Mouse (Mus musculus): ENCODE measurements around the gene 1700022I11Rik. TPM values are rescaled to one million over a fixed set of nuclear protein-coding genes. Genes with fewer than 3 reads are reported as not detected.

The 1700022I11Rik gene
- polyA plus RNA-seq, 1 experiment from 2014 or later, result 1.3 TPM

GRCm38 (mm10) chr4:43024673-43025072 lies 55.3 kb downstream of the 1700022I11Rik start:
- H3K4me3 ChIP-seq (ENCODE audit: low read length), result peak overlapping the region; percentile 68
- peaks cover 12% of the 10 kb centered on the region for H3K4me1 ChIP-seq (ENCODE audit: control insufficient read depth, insufficient read depth, low read depth, low read length)
- ATAC-seq, result no peak
- 68% methylated on average over 13 of the region's 14 CpGs for WGBS
- peak overlapping the region; percentile 71 for H3K9ac ChIP-seq (ENCODE audit: low read depth, low read length)
- H3K9me3 ChIP-seq (ENCODE audit: control insufficient read depth, low read length), result no peaks in the 10 kb centered on the region
- no peak overlapping the region for H3K27ac ChIP-seq (ENCODE audit: low read depth, low read length)
- peak overlapping the region; percentile 86 for H3K4me2 ChIP-seq (ENCODE audit: low read length)
- H3K27me3 ChIP-seq (replicated peaks; ENCODE audit: control insufficient read depth, insufficient read depth, low read length), result no peaks in the 10 kb centered on the region
- peaks cover 38% of the 10 kb centered on the region for H3K36me3 ChIP-seq (ENCODE audit: control insufficient read depth, insufficient read depth, low read length)

- no peaks in the 10 kb centered on the region for H3K27me3 ChIP-seq (replicated peaks; ENCODE audit: control insufficient read depth, insufficient read depth, low read length)
- H3K27ac ChIP-seq (ENCODE audit: low read depth, low read length), result peak within 1 kb of the TSS; percentile 95
- peaks cover 17% of the 10 kb centered on the region for H3K4me1 ChIP-seq (ENCODE audit: control insufficient read depth, insufficient read depth, low read depth, low read length)
- no peaks in the 10 kb centered on the region for H3K9me3 ChIP-seq (ENCODE audit: control insufficient read depth, low read length)
- ATAC-seq, result peak; percentile 95
- peak within 1 kb of the TSS; percentile 68 for H3K4me3 ChIP-seq (ENCODE audit: low read length)
- H3K4me2 ChIP-seq (ENCODE audit: low read length), result peak within 1 kb of the TSS; percentile 86
- peaks cover 38% of the 10 kb centered on the region for H3K36me3 ChIP-seq (ENCODE audit: control insufficient read depth, insufficient read depth, low read length)
- H3K9ac ChIP-seq (ENCODE audit: low read depth, low read length), result peak within 1 kb of the TSS; percentile 71
- WGBS, result 7% methylated on average over 42 of the region's 42 CpGs
Measured at GRCm38 (mm10) chr4:43025084-43025960, 55.9 kb downstream of the 1700022I11Rik start, which contains the start of gene Pigo. TSS of gene Pigo (minus strand) at chr4:43025819.

- Histone ChIP-seq H3K4me3 (ENCODE audit: low read length) (no peak overlapping the region), H3K36me3 (ENCODE audit: control insufficient read depth, insufficient read depth, low read length) (peaks cover 21% of the 10 kb centered on the region), H3K27ac (ENCODE audit: low read depth, low read length) (no peak overlapping the region), H3K9ac (ENCODE audit: low read depth, low read length) (no peak overlapping the region), H3K4me1 (ENCODE audit: control insufficient read depth, insufficient read depth, low read depth, low read length) (peaks cover 26% of the 10 kb centered on the region), H3K9me3 (ENCODE audit: control insufficient read depth, low read length) (no peaks in the 10 kb centered on the region), H3K27me3 (replicated peaks; ENCODE audit: control insufficient read depth, insufficient read depth, low read length) (no peaks in the 10 kb centered on the region), H3K4me2 (ENCODE audit: low read length) (no peak overlapping the region)
- 95% methylated on average over 7 of the region's 7 CpGs for WGBS
- no peak for ATAC-seq
Measured at GRCm38 (mm10) chr4:43029121-43029520, 59.7 kb downstream of the 1700022I11Rik start.

GRCm38 (mm10) chr4:43029749-43030148 lies 60.3 kb downstream of the 1700022I11Rik start:
- Histone ChIP-seq H3K27me3 (replicated peaks; ENCODE audit: control insufficient read depth, insufficient read depth, low read length) (no peaks in the 10 kb centered on the region), H3K4me2 (ENCODE audit: low read length) (no peak overlapping the region), H3K9ac (ENCODE audit: low read depth, low read length) (no peak overlapping the region), H3K27ac (ENCODE audit: low read depth, low read length) (no peak overlapping the region), H3K36me3 (ENCODE audit: control insufficient read depth, insufficient read depth, low read length) (peaks cover 24% of the 10 kb centered on the region), H3K9me3 (ENCODE audit: control insufficient read depth, low read length) (no peaks in the 10 kb centered on the region), H3K4me1 (ENCODE audit: control insufficient read depth, insufficient read depth, low read depth, low read length) (peaks cover 20% of the 10 kb centered on the region), H3K4me3 (ENCODE audit: low read length) (no peak overlapping the region)
- 93% methylated on average over 9 of the region's 9 CpGs for WGBS
- ATAC-seq, result no peak

GRCm38 (mm10) chr4:43030352-43030751 lies 60.9 kb downstream of the 1700022I11Rik start:
- Histone ChIP-seq H3K4me3 (ENCODE audit: low read length) (peak overlapping the region; percentile 81), H3K9ac (ENCODE audit: low read depth, low read length) (peak overlapping the region; percentile 88), H3K27me3 (replicated peaks; ENCODE audit: control insufficient read depth, insufficient read depth, low read length) (no peaks in the 10 kb centered on the region), H3K9me3 (ENCODE audit: control insufficient read depth, low read length) (no peaks in the 10 kb centered on the region), H3K36me3 (ENCODE audit: control insufficient read depth, insufficient read depth, low read length) (peaks cover 27% of the 10 kb centered on the region), H3K27ac (ENCODE audit: low read depth, low read length) (peak overlapping the region; percentile 88; the same call in 1 of the 2 replicates), H3K4me2 (ENCODE audit: low read length) (peak overlapping the region; percentile 78), H3K4me1 (ENCODE audit: control insufficient read depth, insufficient read depth, low read depth, low read length) (peaks cover 16% of the 10 kb centered on the region)
- no peak for ATAC-seq
- WGBS, result 80% methylated on average over 9 of the region's 9 CpGs

GRCm38 (mm10) chr4:43030780-43031230 lies 61.4 kb downstream of the 1700022I11Rik start:
- Histone ChIP-seq H3K4me2 (ENCODE audit: low read length) (peak overlapping the region; percentile 78), H3K36me3 (ENCODE audit: control insufficient read depth, insufficient read depth, low read length) (peaks cover 30% of the 10 kb centered on the region), H3K9me3 (ENCODE audit: control insufficient read depth, low read length) (no peaks in the 10 kb centered on the region), H3K27me3 (replicated peaks; ENCODE audit: control insufficient read depth, insufficient read depth, low read length) (no peaks in the 10 kb centered on the region), H3K9ac (ENCODE audit: low read depth, low read length) (peak overlapping the region; percentile 88), H3K4me3 (ENCODE audit: low read length) (peak overlapping the region; percentile 81), H3K4me1 (ENCODE audit: control insufficient read depth, insufficient read depth, low read depth, low read length) (peaks cover 16% of the 10 kb centered on the region), H3K27ac (ENCODE audit: low read depth, low read length) (peak overlapping the region; percentile 88)
- ATAC-seq, result peak; percentile 62
- 4% methylated on average over 24 of the region's 28 CpGs for WGBS

- Histone ChIP-seq H3K9ac (ENCODE audit: low read depth, low read length) (peak within 1 kb of the TSS; percentile 88), H3K4me3 (ENCODE audit: low read length) (peak within 1 kb of the TSS; percentile 81), H3K4me1 (ENCODE audit: control insufficient read depth, insufficient read depth, low read depth, low read length) (peaks cover 16% of the 10 kb centered on the region), H3K9me3 (ENCODE audit: control insufficient read depth, low read length) (no peaks in the 10 kb centered on the region), H3K36me3 (ENCODE audit: control insufficient read depth, insufficient read depth, low read length) (peaks cover 36% of the 10 kb centered on the region), H3K27me3 (replicated peaks; ENCODE audit: control insufficient read depth, insufficient read depth, low read length) (no peaks in the 10 kb centered on the region), H3K27ac (ENCODE audit: low read depth, low read length) (peak within 1 kb of the TSS; percentile 88), H3K4me2 (ENCODE audit: low read length) (peak within 1 kb of the TSS; percentile 78)
- ATAC-seq, result peak; percentile 97
- WGBS, result under 1% methylated on average over 38 of the region's 38 CpGs
Measured at GRCm38 (mm10) chr4:43031237-43031995, 62.0 kb downstream of the 1700022I11Rik start, which contains the start of gene Stoml2. TSS of gene Stoml2 (minus strand) at chr4:43031710.

GRCm38 (mm10) chr4:43032501-43032900 lies 63.1 kb downstream of the 1700022I11Rik start:
- Histone ChIP-seq H3K4me1 (ENCODE audit: control insufficient read depth, insufficient read depth, low read depth, low read length) (peaks cover 17% of the 10 kb centered on the region), H3K9me3 (ENCODE audit: control insufficient read depth, low read length) (no peaks in the 10 kb centered on the region), H3K27me3 (replicated peaks; ENCODE audit: control insufficient read depth, insufficient read depth, low read length) (no peaks in the 10 kb centered on the region), H3K9ac (ENCODE audit: low read depth, low read length) (no peak overlapping the region), H3K4me3 (ENCODE audit: low read length) (no peak overlapping the region), H3K4me2 (ENCODE audit: low read length) (no peak overlapping the region), H3K27ac (ENCODE audit: low read depth, low read length) (no peak overlapping the region), H3K36me3 (ENCODE audit: control insufficient read depth, insufficient read depth, low read length) (peaks cover 31% of the 10 kb centered on the region)
- ATAC-seq, result no peak
- WGBS, result 100% methylated on average over 1 of the region's 1 CpGs
